Mouse (Mus musculus): ENCODE data around the gene Mfap2. TPM values are rescaled to one million over a fixed set of nuclear protein-coding genes. Genes with fewer than 3 reads are reported as not detected.
A peak's percentile ranks its signal among the peaks of the same experiment; 100 is the strongest.

Gene Mfap2
- 26.0 and 28.6 TPM in 2 replicates for total RNA-seq (2021)
- long read RNA-seq, experiment 1, transcript Mfap2-201 (9 exons, 1,073 nt) = major isoform, 18 of 22 reads
- long read RNA-seq, experiment 1, partial matches to known transcripts = 3 of 22 reads
- long read RNA-seq, experiment 1, other reads (novel, unspliced or antisense) = 1 of 22 reads
- long read RNA-seq, experiment 2, transcript Mfap2-201 (9 exons, 1,073 nt) = major isoform, 16 of 17 reads
- long read RNA-seq, experiment 2, partial matches to known transcripts = 0 of 17 reads
- long read RNA-seq, experiment 2, other reads (novel, unspliced or antisense) = 1 of 17 reads

DNA sequence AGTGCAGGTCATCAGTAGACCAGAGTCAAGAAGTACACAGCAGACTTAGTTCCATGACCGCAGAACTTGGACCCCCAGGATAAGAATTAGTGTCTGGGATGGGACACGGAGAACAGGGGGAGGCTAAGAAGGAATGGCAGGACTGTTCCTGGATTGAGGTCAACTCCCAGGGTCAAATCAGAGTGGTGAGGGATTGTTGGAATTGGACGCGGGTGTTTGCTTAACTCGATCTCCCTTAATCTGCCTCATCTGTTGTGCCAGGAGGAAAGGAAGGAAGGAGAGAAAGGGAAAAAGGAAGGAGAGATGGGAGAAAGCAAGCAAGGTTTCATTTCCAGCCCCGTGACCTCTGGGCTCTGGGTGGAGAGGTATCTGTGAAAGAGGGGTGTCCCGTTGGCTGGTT lies at the start of gene Mfap2:
Mfap2 (plus strand) TSS at position 301 of the 400 bp plus-strand sequence.
- no peak for DNase-seq

- DNase-seq = peak; percentile 98
These were observed 49.3 kb upstream of the Mfap2 start, which contains the start of gene Sdhb for GRCm38 (mm10) chr4:140960781-140961466. Gene Sdhb, plus strand, starts transcription at chr4:140961203.

- DNase-seq = peak; percentile 54
These were observed 48.6 kb upstream of the Mfap2 start for GRCm38 (mm10) chr4:140961467-140962206.

DNA sequence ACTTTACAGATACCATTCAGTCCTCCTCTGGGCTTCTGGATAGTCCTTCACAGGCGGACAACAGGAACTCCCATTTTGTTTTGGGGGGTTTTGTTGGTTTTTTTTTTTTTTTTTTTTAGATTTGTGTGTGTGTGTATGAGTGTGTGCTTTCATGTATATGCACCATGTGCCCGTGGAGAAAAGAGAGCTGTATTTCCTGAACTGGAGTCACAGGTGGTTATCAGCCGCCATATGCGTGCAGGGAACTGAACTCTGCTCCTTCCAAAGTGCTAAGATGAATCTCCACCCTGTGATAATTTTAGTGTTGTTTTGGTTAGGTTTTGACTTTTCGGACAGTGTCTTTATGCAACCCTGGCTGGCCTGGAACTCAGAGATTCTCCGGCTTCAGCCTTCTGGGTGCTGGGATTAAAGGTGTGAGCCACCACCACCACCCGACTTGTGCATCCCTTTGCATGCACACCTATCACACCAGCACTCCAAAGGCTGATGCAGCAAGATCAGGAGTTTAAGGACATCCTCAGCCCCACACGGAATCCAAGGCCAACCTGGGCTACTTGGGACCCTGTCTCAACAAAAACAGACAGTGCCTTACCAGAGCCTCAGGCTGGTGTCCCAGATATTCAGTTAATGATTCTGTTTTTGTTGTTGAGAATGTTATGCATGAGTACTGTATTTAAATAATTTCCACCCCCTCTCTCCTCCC lies 47.9 kb upstream of the Mfap2 start:
- no peak for DNase-seq

GRCm38 (mm10) chr4:140962950-140963349 lies 47.3 kb upstream of the Mfap2 start:
- peak; percentile 91 for DNase-seq

DNA sequence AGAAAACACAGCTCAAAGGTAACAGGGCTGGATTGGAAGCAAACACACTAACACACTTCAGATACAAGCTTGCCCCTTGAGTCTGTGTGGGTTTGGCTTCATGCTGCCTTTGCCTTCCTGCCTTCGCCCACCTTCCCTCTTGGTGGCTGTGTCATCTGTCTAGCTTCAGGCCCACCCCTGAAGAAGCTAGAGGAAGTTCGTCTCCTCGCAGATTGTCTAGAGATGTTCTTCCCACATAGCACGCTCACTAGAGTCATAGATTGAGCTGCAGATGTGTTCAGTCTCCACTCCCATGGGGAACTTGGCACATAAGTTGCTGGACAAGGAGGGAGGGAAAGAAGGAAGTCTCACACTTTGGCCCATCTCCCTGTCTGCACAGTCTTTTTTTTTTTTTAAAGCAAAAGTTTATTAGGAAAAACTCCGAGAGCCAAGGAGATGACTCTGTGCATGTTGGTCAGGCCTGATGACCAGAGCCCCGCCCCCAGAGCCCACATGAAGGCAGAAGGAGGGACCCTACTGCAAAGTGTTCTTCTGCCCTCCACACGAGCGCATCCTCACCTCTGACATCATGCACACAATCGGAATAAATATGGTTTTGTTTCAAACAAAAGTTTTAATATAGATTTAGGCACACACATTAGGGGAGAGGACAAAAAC lies 46.1 kb upstream of the Mfap2 start:
- no peak for DNase-seq

- DNase-seq = peak; percentile 92
These were observed 45.6 kb upstream of the Mfap2 start for GRCm38 (mm10) chr4:140964620-140965019.

DNA sequence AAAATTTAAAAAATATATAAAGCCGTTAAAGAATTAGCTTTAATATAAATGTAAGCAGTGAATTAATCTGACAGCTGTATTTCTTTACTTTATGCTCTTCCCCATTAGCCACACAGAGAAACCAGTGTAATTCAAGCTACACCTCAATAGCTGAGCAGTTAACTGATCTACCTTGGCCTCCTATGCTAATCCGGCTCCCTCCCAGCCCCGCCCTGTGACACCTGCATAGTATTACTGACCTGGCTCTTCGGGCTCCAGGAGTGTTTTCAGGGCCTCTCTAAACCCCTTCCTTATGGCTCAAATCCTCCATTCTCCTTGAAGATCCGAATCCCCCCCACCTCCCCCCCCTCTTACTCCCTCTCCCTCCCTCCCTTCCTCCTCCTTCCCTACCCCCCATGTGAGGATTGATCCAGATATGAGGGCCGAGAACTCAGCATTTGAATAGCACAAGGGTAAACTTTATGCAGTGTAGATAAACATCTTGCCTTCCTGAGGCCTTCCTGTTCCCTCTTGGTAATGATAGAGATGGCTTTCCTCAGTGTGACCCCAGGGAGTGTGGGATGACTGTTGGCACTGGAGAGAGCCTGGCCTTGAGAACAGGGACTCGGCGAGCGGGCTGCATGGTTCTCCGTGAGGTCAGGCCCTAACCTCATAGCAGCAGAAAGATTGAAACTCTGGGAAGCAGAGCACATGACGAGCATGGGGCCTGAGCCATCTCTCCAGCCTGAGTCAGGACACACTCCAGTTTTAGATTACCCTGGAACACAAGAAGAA lies 42.6 kb upstream of the Mfap2 start:
- DNase-seq = no peak

DNA sequence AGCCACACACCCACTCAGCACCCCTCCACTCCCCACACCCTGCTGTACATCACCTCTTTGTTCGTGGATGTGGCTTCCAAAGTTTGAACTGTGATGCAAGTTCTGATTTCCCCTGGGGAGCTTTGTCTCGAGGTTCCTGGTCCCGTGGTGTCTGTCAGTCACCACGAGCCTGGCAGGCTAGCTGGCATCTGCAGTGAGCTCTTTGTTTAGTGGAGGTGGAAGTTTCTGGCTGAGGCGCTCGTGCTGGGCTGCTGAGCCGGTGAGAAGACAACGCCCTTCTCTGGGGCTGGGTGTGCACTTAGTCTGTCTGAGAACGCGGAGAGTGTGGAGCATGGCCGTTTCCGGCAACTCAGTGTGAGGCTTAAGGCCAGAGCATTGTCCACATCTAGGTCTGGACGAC lies 38.5 kb upstream of the Mfap2 start:
- DNase-seq = peak; percentile 35

DNA sequence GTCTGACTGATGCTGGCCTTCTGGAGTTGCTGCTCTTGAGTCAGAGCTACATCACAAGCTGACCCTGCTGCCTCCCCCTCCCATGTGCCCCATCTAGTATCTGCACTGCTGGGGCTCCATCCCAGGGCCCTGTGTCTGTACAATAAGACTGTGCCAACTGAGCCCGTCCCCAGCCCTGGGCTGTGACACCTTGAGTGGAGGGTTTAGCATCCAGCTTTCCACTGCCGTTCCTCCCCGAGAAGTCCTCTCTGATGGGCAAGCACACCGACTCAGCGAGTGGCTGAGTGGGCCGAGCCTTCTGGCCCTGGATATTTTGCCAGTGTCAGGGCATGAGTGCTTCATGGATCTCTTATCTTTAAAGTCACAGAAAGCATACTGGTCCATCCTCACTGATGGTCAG lies 35.8 kb upstream of the Mfap2 start:
- no peak for DNase-seq

GRCm38 (mm10) chr4:140975356-140975755 lies 34.9 kb upstream of the Mfap2 start:
- DNase-seq = peak; percentile 57

DNA sequence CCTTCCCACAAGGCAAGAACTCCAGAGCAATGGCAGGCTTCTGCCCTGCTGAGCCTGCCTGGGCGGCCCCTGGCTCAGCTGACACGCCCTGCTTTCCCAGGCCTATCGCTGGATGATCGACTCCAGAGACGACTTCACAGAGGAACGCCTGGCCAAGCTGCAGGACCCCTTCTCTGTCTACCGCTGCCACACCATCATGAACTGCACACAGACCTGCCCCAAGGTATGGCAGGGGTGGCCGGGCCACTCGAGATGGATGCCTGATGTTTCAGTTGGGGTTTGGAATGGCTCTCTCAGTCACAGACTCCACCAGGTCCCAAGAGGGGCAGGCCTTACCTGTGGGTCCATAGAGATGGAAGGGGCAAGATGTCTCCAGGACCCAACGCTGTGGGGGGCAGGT lies 32.9 kb upstream of the Mfap2 start:
- DNase-seq = no peak

- DNase-seq = peak; percentile 81
These were observed 32.1 kb upstream of the Mfap2 start for GRCm38 (mm10) chr4:140977886-140978692.

DNA sequence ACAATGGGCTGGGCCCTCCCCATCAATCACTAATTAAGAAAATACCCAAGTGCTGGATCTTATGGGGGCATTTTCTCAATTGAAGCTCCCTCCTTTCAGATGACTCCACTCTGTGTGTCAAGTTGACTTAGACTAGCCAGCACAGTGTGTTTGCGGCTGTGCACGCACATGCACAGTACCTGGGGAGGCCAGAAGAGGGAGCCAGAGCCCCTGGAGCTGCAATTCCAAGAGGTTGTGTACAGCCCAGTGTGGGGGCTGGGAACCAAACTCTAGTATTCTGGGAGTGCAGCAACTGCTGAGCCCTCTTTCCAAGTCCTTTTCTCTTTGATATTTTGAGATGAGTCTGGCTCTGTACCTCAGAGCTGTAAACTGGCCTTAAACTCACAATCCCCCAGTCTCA lies 28.6 kb upstream of the Mfap2 start:
- no peak for DNase-seq

- DNase-seq = no peak
These were observed 27.4 kb upstream of the Mfap2 start for GRCm38 (mm10) chr4:140982808-140983207.

DNA sequence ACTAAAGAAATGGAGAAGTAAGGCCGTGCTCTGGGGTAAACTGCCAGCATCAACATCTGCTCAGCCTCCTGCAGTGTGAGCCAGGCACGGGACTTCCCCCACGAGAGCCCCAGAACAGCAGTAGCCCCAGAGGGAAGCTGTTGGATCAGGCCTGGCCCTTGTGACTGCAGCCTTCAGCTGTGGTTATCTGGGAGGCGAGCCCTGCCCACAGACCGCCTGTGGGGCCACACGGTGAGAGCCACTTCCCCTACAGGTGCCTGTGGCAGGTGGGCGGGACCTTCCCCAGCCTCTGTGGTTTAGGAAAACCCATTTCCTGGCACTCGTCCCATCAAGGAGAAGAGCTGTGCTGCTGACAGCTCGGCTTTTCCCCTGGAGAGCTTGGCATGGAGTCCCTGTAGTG lies 26.8 kb upstream of the Mfap2 start:
- DNase-seq = peak; percentile 67

- no peak for DNase-seq
These were observed 25.7 kb upstream of the Mfap2 start for GRCm38 (mm10) chr4:140984544-140984943.

GRCm38 (mm10) chr4:140986024-140986710 lies 24.1 kb upstream of the Mfap2 start:
- DNase-seq = no peak

- peak; percentile 94 for DNase-seq
These were observed 23.4 kb upstream of the Mfap2 start, which contains the start of gene Atp13a2 for GRCm38 (mm10) chr4:140986711-140987395. Gene Atp13a2, plus strand, starts transcription at chr4:140986873.
